In the genomic region with DNA sequence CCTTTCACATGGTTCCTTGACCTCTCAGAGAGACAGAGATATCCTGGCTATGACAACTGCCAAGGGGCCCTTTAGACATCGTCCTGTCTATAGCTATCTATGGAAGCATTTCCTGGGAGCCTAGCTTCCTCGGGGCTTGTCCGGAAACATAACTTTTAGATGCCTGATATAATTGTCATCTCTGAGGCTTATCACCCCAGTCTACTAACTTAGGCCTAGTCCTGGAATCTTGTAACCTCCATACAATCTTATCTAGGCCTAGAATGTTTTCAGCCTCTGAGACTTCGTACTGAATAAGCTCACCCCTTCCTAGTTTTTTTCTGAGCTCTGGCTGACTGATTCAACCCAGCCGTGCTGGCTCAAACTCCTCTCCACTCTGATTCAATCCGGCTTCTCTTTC, we compare ENCODE assay signal across 26 mouse cellular contexts. TPM values are rescaled to one million over a fixed set of nuclear protein-coding genes. Genes with fewer than 3 reads are reported as not detected.
A peak's percentile ranks its signal among the peaks of the same experiment; 100 is the strongest.
DNase-seq lines count a peak whose midpoint lies in the region; ATAC-seq and TF ChIP-seq lines count a peak whose summit lies in the region.
"Had no signal": no experiment of that assay in that cellular context is flagged by ENCODE, and none has a peak within 500 bp of the region (broad histone marks: within the 10 kb centered on the region; RNA-seq: fewer than 3 reads in every experiment).

No protein-coding gene starts in this region.

- no peak for TF ChIP-seq CTCF in liver, embryonic 14.5 days (IDR thresholded peaks at IDR 0.05; ENCODE audit: low read depth)
- no peak for TF ChIP-seq CTCF in liver, postnatal 0 days (IDR thresholded peaks at IDR 0.05; ENCODE audit: low read depth)

- no peaks in the 10 kb centered on the region for H3K36me3 ChIP-seq in heart, embryonic 10.5 days
- H3K36me3 ChIP-seq in heart, embryonic 16.5 days (ENCODE audit: control insufficient read depth, insufficient read depth), result no peaks in the 10 kb centered on the region
- H3K36me3 ChIP-seq in liver, embryonic 14.5 days (replicated peaks; ENCODE audit: control insufficient read depth, insufficient read depth, low read depth), result no peaks in the 10 kb centered on the region; the same call in 1 of the 2 replicates
- no peaks in the 10 kb centered on the region for H3K36me3 ChIP-seq in liver, postnatal 0 days (replicated peaks; ENCODE audit: insufficient read depth, low read length)

- H3K27ac ChIP-seq in heart, embryonic 10.5 days, result peak overlapping the region; percentile 59
- peak overlapping the region; percentile 15; the same call in 1 of the 2 replicates for H3K27ac ChIP-seq in heart, embryonic 16.5 days (ENCODE audit: low read length)
- peak overlapping the region; percentile 19; the same call in 1 of the 2 replicates for H3K27ac ChIP-seq in liver, embryonic 14.5 days
- H3K27ac ChIP-seq in liver, postnatal 0 days (ENCODE audit: low read depth), result no peak overlapping the region
- H3K27ac ChIP-seq: embryonic facial prominence, embryonic 13.5 days; forebrain, embryonic 12.5 days; hindbrain, embryonic 12.5 days had no signal

- no peak for DNase-seq in heart, embryonic 10.5 days (ENCODE audit: low spot score)
- no peak for DNase-seq in heart, postnatal 10 days
- DNase-seq in heart, postnatal 4 days, result no peak
- no peak for DNase-seq in liver, embryonic 14.5 days (ENCODE audit: low read depth in 3 of 3, low spot score in 3 of 3)
- DNase-seq in liver, postnatal 0 days, result no peak
- DNase-seq in spleen, postnatal 14 days (ENCODE audit: low spot score in 2 of 2), result no peak
- DNase-seq: adrenal gland, adult 2 months; adrenal gland, postnatal 25 days; B cell, adult 2 months; cerebellum, adult 18-20 months; cerebellum, adult 9-11 months; cerebellum, postnatal 36 days; gastrocnemius, postnatal 10 days; heart, postnatal 36 days had no signal

- no peak overlapping the region for H3K4me3 ChIP-seq in heart, embryonic 10.5 days
- no peak overlapping the region for H3K4me3 ChIP-seq in heart, embryonic 16.5 days (ENCODE audit: low read length)
- H3K4me3 ChIP-seq in liver, embryonic 14.5 days (ENCODE audit: insufficient read depth in 1 of 2, low read depth in 2 of 2, low read length in 2 of 2), result no peak overlapping the region
- H3K4me3 ChIP-seq in liver, postnatal 0 days (ENCODE audit: low read depth, low read length), result no peak overlapping the region
- H3K4me3 ChIP-seq: embryonic facial prominence, embryonic 13.5 days; forebrain, embryonic 12.5 days; hindbrain, embryonic 12.5 days had no signal

- H3K27me3 ChIP-seq in heart, embryonic 10.5 days (ENCODE audit: insufficient read depth, poor library complexity, severe bottlenecking), result no peaks in the 10 kb centered on the region
- H3K27me3 ChIP-seq in heart, embryonic 16.5 days (ENCODE audit: control insufficient read depth, insufficient read depth, low read length), result no peaks in the 10 kb centered on the region
- no peaks in the 10 kb centered on the region for H3K27me3 ChIP-seq in liver, embryonic 14.5 days (ENCODE audit: control insufficient read depth, insufficient read depth, low read length)
- no peaks in the 10 kb centered on the region for H3K27me3 ChIP-seq in liver, postnatal 0 days (ENCODE audit: insufficient read depth, low read length)
- H3K27me3 ChIP-seq: embryonic facial prominence, embryonic 13.5 days; forebrain, embryonic 12.5 days; hindbrain, embryonic 12.5 days; Patski had no signal

- no peaks in the 10 kb centered on the region for H3K9me3 ChIP-seq in heart, embryonic 10.5 days
- H3K9me3 ChIP-seq in heart, embryonic 16.5 days (replicated peaks; ENCODE audit: control insufficient read depth, low read length), result no peaks in the 10 kb centered on the region
- no peaks in the 10 kb centered on the region for H3K9me3 ChIP-seq in liver, embryonic 14.5 days (ENCODE audit: control insufficient read depth, low read length)
- H3K9me3 ChIP-seq in liver, postnatal 0 days (ENCODE audit: low read length), result no peaks in the 10 kb centered on the region
- H3K9me3 ChIP-seq: embryonic facial prominence, embryonic 13.5 days; forebrain, embryonic 12.5 days; G1E; hindbrain, embryonic 12.5 days had no signal

- H3K9ac ChIP-seq in heart, embryonic 16.5 days (ENCODE audit: low read length), result no peak overlapping the region
- no peak overlapping the region for H3K9ac ChIP-seq in liver, embryonic 14.5 days (replicated peaks)
- H3K9ac ChIP-seq in liver, postnatal 0 days (replicated peaks), result no peak overlapping the region
- H3K9ac ChIP-seq: embryonic facial prominence, embryonic 13.5 days; forebrain, embryonic 12.5 days; hindbrain, embryonic 12.5 days had no signal

- no peak for TF ChIP-seq EP300 in liver, embryonic 14.5 days (IDR thresholded peaks at IDR 0.05; ENCODE audit: low read depth)
- no peak for TF ChIP-seq EP300 in liver, postnatal 0 days (IDR thresholded peaks at IDR 0.05; ENCODE audit: low read depth)

- WGBS in heart, embryonic 10.5 days, result 22% methylated on average over 6 of the region's 6 CpGs
- 27% methylated on average over 6 of the region's 6 CpGs for WGBS in heart, embryonic 16.5 days
- 24% methylated on average over 6 of the region's 6 CpGs for WGBS in liver, embryonic 14.5 days (ENCODE audit: insufficient replicate concordance)
- WGBS in liver, postnatal 0 days (ENCODE audit: insufficient replicate concordance), result 46% methylated on average over 6 of the region's 6 CpGs

- ATAC-seq in heart, embryonic 16.5 days (replicated peaks; ENCODE audit: extremely low read depth, insufficient read depth, low FRiP score), result no peak
- no peak for ATAC-seq in liver, embryonic 14.5 days (ENCODE audit: insufficient read depth)
- ATAC-seq in liver, postnatal 0 days, result no peak
- ATAC-seq: activated CD4-positive, CD25-positive, alpha-beta regulatory T cell, adult 4 months; CD4-positive, CD25-positive, alpha-beta regulatory T cell, adult 4 months; forebrain, embryonic 16.5 days; hindbrain, embryonic 16.5 days; inflammation-experienced regulatory T-cells, adult 6 months; intestine, postnatal 0 days; Patski had no signal

- no peak overlapping the region for H3K4me2 ChIP-seq in heart, embryonic 16.5 days (ENCODE audit: low read depth, low read length)
- H3K4me2 ChIP-seq in liver, embryonic 14.5 days (ENCODE audit: low read depth), result no peak overlapping the region
- H3K4me2 ChIP-seq in liver, postnatal 0 days (ENCODE audit: low read depth, low read length), result no peak overlapping the region
- H3K4me2 ChIP-seq: embryonic facial prominence, embryonic 13.5 days; forebrain, embryonic 12.5 days; hindbrain, embryonic 12.5 days had no signal

- intact Hi-C loops in heart, postnatal 10 days (cut with DNase I), result no loop called here

- peaks cover 58% of the 10 kb centered on the region for H3K4me1 ChIP-seq in heart, embryonic 10.5 days
- H3K4me1 ChIP-seq in heart, embryonic 16.5 days (ENCODE audit: control insufficient read depth, insufficient read depth, low read length), result peaks cover 20% of the 10 kb centered on the region
- peaks cover 29 to 66% of the 10 kb centered on the region in 2 experiments for H3K4me1 ChIP-seq in liver, embryonic 14.5 days (replicated peaks; ENCODE audit: control insufficient read depth in 2 of 2, insufficient read depth in 2 of 2, low read length in 1 of 2)
- peaks cover 13% of the 10 kb centered on the region for H3K4me1 ChIP-seq in liver, postnatal 0 days (ENCODE audit: insufficient read depth)
- H3K4me1 ChIP-seq: forebrain, embryonic 12.5 days; hindbrain, embryonic 12.5 days had no signal

RNA-seq across cellular contexts. Expression of a gene that starts 59.1 kb away (rescaled TPM):
- polyA plus RNA-seq in heart, embryonic 10.5 days (2016; fragmentation: Nextera tagmentation; extraction: Ambion mirVana), result 6.6 and 8.1 TPM in 2 replicates
- total RNA-seq in heart, postnatal 10 days (2021), result under 1 TPM; 0.50 to 0.67 TPM
- polyA plus RNA-seq in heart, embryonic 16.5 days (2015; fragmentation: Nextera tagmentation; extraction: Ambion mirVana), result 1.6 and 2.1 TPM in 2 replicates
- total RNA-seq in heart, postnatal 4 days (2021), result 1 to 10 TPM in 1 of 2 experiments, under 1 TPM in 1; 0.98 to 1.1 TPM
- 1.1 and 1.5 TPM in 2 replicates for polyA plus RNA-seq in liver, embryonic 14.5 days (2012; rRNA removed)
- 1.0 and 1.6 TPM in 2 replicates for polyA plus RNA-seq in liver, embryonic 14.5 days (2014; fragmentation: Nextera tagmentation; extraction: Ambion mirVana)
- polyA plus RNA-seq in liver, postnatal 0 days (2015; fragmentation: Nextera tagmentation; extraction: Ambion mirVana), result 0.46 and 1.0 TPM in 2 replicates
- polyA plus RNA-seq: CD4-positive, CD25-positive, alpha-beta regulatory T cell, adult 4 months; G1E; inflammation-experienced regulatory T-cells, adult 6 months had no signal
